Mouse (Mus musculus) subcutaneous adipose tissue, adult 2 months (tissue): Measurements from ENCODE around the gene Polr3g. TPM values are rescaled to one million over a fixed set of nuclear protein-coding genes. Genes with fewer than 3 reads are reported as not detected.

Experiments used
- polyA plus RNA-seq: library from polyadenylated mRNA; depleted of rRNA; stranded (reverse); fragments of >200 nt; gene quantifications from 2 replicates; pipeline ENCODE4 v1.2.3, GENCODE M21; 2012; ENCODE audit warnings: low replicate concordance; rRNA removed

Gene Polr3g
- 3.9 and 4.0 TPM in 2 replicates for polyA plus RNA-seq

GRCm38 (mm10) chr13:81710775-81711545 is at the start of gene Polr3g, which contains the start of gene Mblac2:
TSS of gene Polr3g (minus strand) at chr13:81711013.
TSS of gene Mblac2 (plus strand) at chr13:81711341.

GRCm38 (mm10) chr13:81657351-81658052 is 53.3 kb downstream of the Polr3g start, which contains the start of gene Lysmd3:
TSS of gene Lysmd3 (plus strand) at chr13:81657663.

GRCm38 (mm10) chr13:81632720-81633415 is 77.9 kb downstream of the Polr3g start, which contains the start of gene Adgrv1:
TSS of gene Adgrv1 (minus strand) at chr13:81633154.

Other genes with a start within 250 kb of the Polr3g start
- 0.39 and 0.53 TPM in 2 replicates for gene Adgrv1, start 77.9 kb downstream of the Polr3g start, polyA plus RNA-seq
- 5.9 and 12.1 TPM in 2 replicates for gene Lysmd3, start 53.4 kb downstream of the Polr3g start, polyA plus RNA-seq
- gene Mblac2, start 328 bp upstream of the Polr3g start, polyA plus RNA-seq: 4.3 and 5.2 TPM in 2 replicates
- gene Cetn3, start 72.1 kb upstream of the Polr3g start, polyA plus RNA-seq: 5.4 and 7.3 TPM in 2 replicates